ENCODE assay signal across 7 mouse cellular contexts in genomic region chr3:103809799-103810150, GRCm38 (mm10). TPM values are rescaled to one million over a fixed set of nuclear protein-coding genes. Genes with fewer than 3 reads are reported as not detected.
DNase-seq lines count a peak whose midpoint lies in the region; ATAC-seq and TF ChIP-seq lines count a peak whose summit lies in the region.

No protein-coding gene starts in this region.

- peak; percentile 61 for ATAC-seq in forebrain, embryonic 13.5 days
- peak; percentile 60 for ATAC-seq in liver, embryonic 14.5 days (ENCODE audit: insufficient read depth)
- no peak; the same call in 1 of the 2 replicates for ATAC-seq in frontal cortex, adult (ENCODE audit: low TSS enrichment)

- peaks cover 10% of the 10 kb centered on the region for H3K36me3 ChIP-seq in thymus, adult 2 months (ENCODE audit: control insufficient read depth, insufficient read depth, low read length)
- peaks cover 20% of the 10 kb centered on the region for H3K36me3 ChIP-seq in forebrain, embryonic 13.5 days (ENCODE audit: poor library complexity, severe bottlenecking)
- H3K36me3 ChIP-seq in liver, embryonic 14.5 days (replicated peaks; ENCODE audit: control insufficient read depth, insufficient read depth, low read depth) = peaks cover 42% of the 10 kb centered on the region

- H3K9ac ChIP-seq in forebrain, embryonic 13.5 days = peak overlapping the region; percentile 80
- peak overlapping the region; percentile 73 for H3K9ac ChIP-seq in liver, embryonic 14.5 days (replicated peaks)

- WGBS in thymus, adult 2 months = 3% methylated on average over 14 of the region's 14 CpGs
- 4% methylated on average over 14 of the region's 14 CpGs for WGBS in forebrain, embryonic 13.5 days
- WGBS in liver, embryonic 14.5 days (ENCODE audit: insufficient replicate concordance) = 2% methylated on average over 14 of the region's 14 CpGs

- H3K4me1 ChIP-seq in thymus, adult 2 months (replicated peaks; ENCODE audit: control insufficient read depth, insufficient read depth, low read length) = no peaks in the 10 kb centered on the region
- peaks cover 17% of the 10 kb centered on the region for H3K4me1 ChIP-seq in forebrain, embryonic 13.5 days
- H3K4me1 ChIP-seq in liver, embryonic 14.5 days (replicated peaks; ENCODE audit: control insufficient read depth in 2 of 2, insufficient read depth in 2 of 2, low read length in 1 of 2) = peaks cover 22 to 33% of the 10 kb centered on the region in 2 experiments

- no peak for DNase-seq in thymus, adult 2 months
- DNase-seq in thymus, postnatal 10 days (ENCODE audit: low spot score in 2 of 2) = no peak
- no peak for DNase-seq in liver, embryonic 14.5 days (ENCODE audit: low read depth in 3 of 3, low spot score in 3 of 3)
- DNase-seq in spleen, adult 12 weeks (ENCODE audit: low spot score) = no peak
- no peak for DNase-seq in ovary, postnatal 14 days (ENCODE audit: low spot score)

- no peak for TF ChIP-seq POLR2A in thymus, adult 2 months (IDR thresholded peaks at IDR 0.05; ENCODE audit: control insufficient read depth, extremely low read depth, insufficient read depth, low read length, poor library complexity)

- no peak for TF ChIP-seq EP300 in liver, embryonic 14.5 days (IDR thresholded peaks at IDR 0.05; ENCODE audit: low read depth)

- H3K27ac ChIP-seq in thymus, adult 2 months (ENCODE audit: control insufficient read depth, insufficient read depth, low read length) = peak overlapping the region; percentile 81
- peak overlapping the region; percentile 75 for H3K27ac ChIP-seq in forebrain, embryonic 13.5 days
- H3K27ac ChIP-seq in liver, embryonic 14.5 days = peak overlapping the region; percentile 71

- TF ChIP-seq CTCF in thymus, adult 2 months (IDR thresholded peaks at IDR 0.05; ENCODE audit: borderline replicate concordance, control insufficient read depth, extremely low read depth, insufficient read depth, low read length, poor library complexity) = no peak
- TF ChIP-seq CTCF in liver, embryonic 14.5 days (IDR thresholded peaks at IDR 0.05; ENCODE audit: low read depth) = no peak

- peak overlapping the region; percentile 92 for H3K4me3 ChIP-seq in thymus, adult 2 months (ENCODE audit: control insufficient read depth, insufficient read depth, low read length)
- peak overlapping the region; percentile 83 for H3K4me3 ChIP-seq in forebrain, embryonic 13.5 days
- peak overlapping the region; percentile 83 to 96 for H3K4me3 ChIP-seq in liver, embryonic 14.5 days (ENCODE audit: insufficient read depth in 1 of 2, low read depth in 2 of 2, low read length in 2 of 2)

- H3K27me3 ChIP-seq in thymus, adult 2 months (ENCODE audit: control insufficient read depth, insufficient read depth, low read length) = no peaks in the 10 kb centered on the region
- H3K27me3 ChIP-seq in forebrain, embryonic 13.5 days = no peaks in the 10 kb centered on the region
- no peaks in the 10 kb centered on the region for H3K27me3 ChIP-seq in liver, embryonic 14.5 days (ENCODE audit: control insufficient read depth, insufficient read depth, low read length)

- H3K4me2 ChIP-seq in forebrain, embryonic 13.5 days = peak overlapping the region; percentile 85
- H3K4me2 ChIP-seq in liver, embryonic 14.5 days (ENCODE audit: low read depth) = peak overlapping the region; percentile 91

- no peaks in the 10 kb centered on the region for H3K9me3 ChIP-seq in forebrain, embryonic 13.5 days (replicated peaks)
- no peaks in the 10 kb centered on the region for H3K9me3 ChIP-seq in liver, embryonic 14.5 days (ENCODE audit: control insufficient read depth, low read length)

RNA-seq across cellular contexts. Expression of gene Gm43064, which starts 0.4 kb away (rescaled TPM):
- 1.2 and 2.7 TPM in 2 replicates for polyA plus RNA-seq in thymus, adult 2 months (2012; rRNA removed)
- polyA plus RNA-seq in forebrain, embryonic 13.5 days (2015; fragmentation: Nextera tagmentation; extraction: Ambion mirVana) = not detected in 2 replicates
- polyA plus RNA-seq in liver, embryonic 14.5 days (2012; rRNA removed) = 0.48 and 1.6 TPM in 2 replicates
- 0.10 and 0.34 TPM in 2 replicates for polyA plus RNA-seq in liver, embryonic 14.5 days (2014; fragmentation: Nextera tagmentation; extraction: Ambion mirVana)

RNA-seq across cellular contexts. Expression of gene Ap4b1, which starts 0.5 kb away (rescaled TPM):
- polyA plus RNA-seq in thymus, adult 2 months (2012; rRNA removed) = 24.0 and 24.4 TPM in 2 replicates
- 23.2 and 25.0 TPM in 2 replicates for polyA plus RNA-seq in forebrain, embryonic 13.5 days (2015; fragmentation: Nextera tagmentation; extraction: Ambion mirVana)
- polyA plus RNA-seq in liver, embryonic 14.5 days (2012; rRNA removed) = 11.0 and 11.4 TPM in 2 replicates
- polyA plus RNA-seq in liver, embryonic 14.5 days (2014; fragmentation: Nextera tagmentation; extraction: Ambion mirVana) = 12.8 and 15.3 TPM in 2 replicates

RNA-seq across cellular contexts. Expression of gene Dclre1b, which starts 0.5 kb away (rescaled TPM):
- polyA plus RNA-seq in thymus, adult 2 months (2012; rRNA removed) = 38.1 and 44.3 TPM in 2 replicates
- 31.0 and 32.7 TPM in 2 replicates for polyA plus RNA-seq in forebrain, embryonic 13.5 days (2015; fragmentation: Nextera tagmentation; extraction: Ambion mirVana)
- polyA plus RNA-seq in liver, embryonic 14.5 days (2012; rRNA removed) = 9.7 and 11.5 TPM in 2 replicates
- polyA plus RNA-seq in liver, embryonic 14.5 days (2014; fragmentation: Nextera tagmentation; extraction: Ambion mirVana) = 24.9 and 27.4 TPM in 2 replicates

RNA-seq across cellular contexts. Expression of gene Hipk1, which starts 18.4 kb away (rescaled TPM):
- polyA plus RNA-seq in thymus, adult 2 months (2012; rRNA removed) = 172 and 231 TPM in 2 replicates
- 13.0 and 14.5 TPM in 2 replicates for polyA plus RNA-seq in forebrain, embryonic 13.5 days (2015; fragmentation: Nextera tagmentation; extraction: Ambion mirVana)
- 22.4 and 22.7 TPM in 2 replicates for polyA plus RNA-seq in liver, embryonic 14.5 days (2012; rRNA removed)
- 17.1 and 18.9 TPM in 2 replicates for polyA plus RNA-seq in liver, embryonic 14.5 days (2014; fragmentation: Nextera tagmentation; extraction: Ambion mirVana)

RNA-seq across cellular contexts. Expression of gene Bcl2l15, which starts 22.6 kb away (rescaled TPM):
- 0.37 and 0.84 TPM in 2 replicates for polyA plus RNA-seq in thymus, adult 2 months (2012; rRNA removed)
- polyA plus RNA-seq in forebrain, embryonic 13.5 days (2015; fragmentation: Nextera tagmentation; extraction: Ambion mirVana) = 0.44 TPM in 1 of 2 replicates, not detected in the other
- 2.0 and 3.2 TPM in 2 replicates for polyA plus RNA-seq in liver, embryonic 14.5 days (2012; rRNA removed)
- polyA plus RNA-seq in liver, embryonic 14.5 days (2014; fragmentation: Nextera tagmentation; extraction: Ambion mirVana) = 1.5 and 1.7 TPM in 2 replicates
